In the genomic region with DNA sequence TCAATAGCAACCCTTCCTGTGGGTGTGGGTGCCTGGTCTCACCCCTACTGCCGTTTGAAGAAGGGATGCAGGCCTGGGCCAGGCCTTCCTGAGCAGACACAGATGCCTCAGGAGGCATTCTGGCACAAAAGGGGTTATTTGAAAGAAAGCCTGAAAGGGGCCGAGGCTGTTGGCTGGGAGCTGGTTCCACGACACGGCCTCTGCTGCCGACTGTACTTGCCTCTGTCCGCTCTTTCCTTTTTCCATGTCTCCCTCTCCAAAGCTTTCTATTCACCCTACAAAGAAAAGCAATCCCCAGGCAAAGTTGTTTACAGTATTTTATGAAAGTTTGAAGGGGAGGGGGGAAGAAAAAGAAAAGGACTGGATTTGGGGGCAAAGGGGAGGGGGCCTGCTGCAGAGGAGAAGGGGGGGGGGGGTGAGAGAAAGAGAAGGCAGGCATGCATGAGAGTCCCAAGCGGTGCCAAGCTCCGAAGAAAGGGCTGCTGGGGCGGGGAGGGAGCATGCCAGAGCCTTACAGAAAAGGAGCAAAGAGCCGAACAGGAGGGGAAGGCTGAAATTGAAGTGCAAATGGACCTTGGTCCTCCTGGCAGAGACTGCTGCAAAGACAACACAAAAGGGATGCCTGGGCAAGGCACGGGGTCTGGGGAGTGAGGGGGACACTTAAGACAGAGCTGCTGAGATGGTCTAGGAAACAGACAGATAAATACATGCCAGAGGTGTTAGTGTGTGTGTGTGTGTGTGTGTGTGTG, we compare ENCODE assay signal across 9 mouse cellular contexts.
DNase-seq lines count a peak whose midpoint lies in the region; ATAC-seq and TF ChIP-seq lines count a peak whose summit lies in the region.
"Had no signal": no experiment of that assay in that cellular context is flagged by ENCODE, and none has a peak within 500 bp of the region (broad histone marks: within the 10 kb centered on the region; RNA-seq: fewer than 3 reads in every experiment).

No protein-coding gene starts in this region.

- no peak for TF ChIP-seq CTCF in gastrocnemius, adult 2 months (IDR thresholded peaks at IDR 0.05)
- TF ChIP-seq CTCF in brain, embryonic 14.5 days (IDR thresholded peaks at IDR 0.05; ENCODE audit: borderline replicate concordance, extremely low read depth, insufficient read depth, insufficient read length), result no peak
- TF ChIP-seq CTCF in forebrain, postnatal 0 days (IDR thresholded peaks at IDR 0.05; ENCODE audit: low read depth), result no peak

- 10% methylated on average over 11 of the region's 11 CpGs for WGBS in forebrain, postnatal 0 days
- WGBS in stomach, embryonic 14.5 days, result 17% methylated on average over 11 of the region's 11 CpGs

- intact Hi-C loops in gastrocnemius, adult 2 months (cut with DNase I), result no loop called here

- no peaks in the 10 kb centered on the region for H3K9me3 ChIP-seq in forebrain, postnatal 0 days (ENCODE audit: low read length)
- no peaks in the 10 kb centered on the region for H3K9me3 ChIP-seq in stomach, embryonic 14.5 days (ENCODE audit: control insufficient read depth, low read depth, low read length)

- H3K9ac ChIP-seq in forebrain, postnatal 0 days, result 0 out of 2 replicates have a peak overlapping the region, but pooled peaks have one; percentile 38
- H3K9ac ChIP-seq in stomach, embryonic 14.5 days (replicated peaks; ENCODE audit: low read depth, low read length), result no peak overlapping the region
- H3K9ac ChIP-seq: liver, embryonic 14.5 days had no signal

- peak overlapping the region; percentile 25; the same call in 1 of the 2 replicates for H3K4me3 ChIP-seq in gastrocnemius, adult 2 months
- H3K4me3 ChIP-seq in forebrain, postnatal 0 days (ENCODE audit: low read depth, low read length), result no peak overlapping the region
- H3K4me3 ChIP-seq in stomach, embryonic 14.5 days (ENCODE audit: low read depth, low read length), result no peak overlapping the region

- peaks cover 10% of the 10 kb centered on the region; the same call in 1 of the 2 replicates for H3K4me1 ChIP-seq in forebrain, postnatal 0 days (ENCODE audit: insufficient read depth)
- H3K4me1 ChIP-seq in stomach, embryonic 14.5 days (ENCODE audit: control insufficient read depth, insufficient read depth, low read length), result peaks cover 28% of the 10 kb centered on the region; the same call in 1 of the 2 replicates

- no peak for TF ChIP-seq POLR2A in brain, embryonic 14.5 days (IDR thresholded peaks at IDR 0.05; ENCODE audit: borderline replicate concordance, extremely low read depth, insufficient read depth, insufficient read length, poor library complexity, severe bottlenecking)

- peak; percentile 82 for ATAC-seq in forebrain, postnatal 0 days
- ATAC-seq in stomach, embryonic 14.5 days (ENCODE audit: insufficient number of reproducible peaks, insufficient read depth, low FRiP score, low read depth), result no peak

- DNase-seq in gastrocnemius, adult 2 months, result peak; percentile 35
- no peak for DNase-seq in gastrocnemius, postnatal 10 days
- DNase-seq in brain, embryonic 14.5 days (ENCODE audit: low read depth), result peak; percentile 97
- DNase-seq in forebrain, postnatal 0 days, result peak; percentile 75
- DNase-seq in kidney, postnatal 10 days, result peak; percentile 42
- DNase-seq in adrenal gland, adult 8-10 months, result no peak
- no peak for DNase-seq in urinary bladder, postnatal 10 days (ENCODE audit: low spot score)

- H3K36me3 ChIP-seq in forebrain, postnatal 0 days (ENCODE audit: insufficient read depth), result no peaks in the 10 kb centered on the region
- no peaks in the 10 kb centered on the region for H3K36me3 ChIP-seq in stomach, embryonic 14.5 days (ENCODE audit: control insufficient read depth, insufficient read depth, low read length)

- H3K27me3 ChIP-seq in forebrain, postnatal 0 days (ENCODE audit: insufficient read depth, low read length), result 0 out of 2 replicates have a peak, but pooled peaks cover 4% of the 10 kb centered on the region
- no peaks in the 10 kb centered on the region for H3K27me3 ChIP-seq in stomach, embryonic 14.5 days (ENCODE audit: control insufficient read depth, insufficient read depth, low read length)

- peak overlapping the region; percentile 78 for H3K27ac ChIP-seq in gastrocnemius, adult 2 months
- H3K27ac ChIP-seq in forebrain, postnatal 0 days (ENCODE audit: low read depth, low read length), result peak overlapping the region; percentile 85
- H3K27ac ChIP-seq in stomach, embryonic 14.5 days (ENCODE audit: low read length), result peak overlapping the region; percentile 83; the same call in 1 of the 2 replicates
- H3K27ac ChIP-seq: liver, embryonic 14.5 days had no signal

- peak overlapping the region; percentile 16 for H3K4me2 ChIP-seq in forebrain, postnatal 0 days (ENCODE audit: low read depth)
- peak overlapping the region; percentile 19; the same call in 1 of the 2 replicates for H3K4me2 ChIP-seq in stomach, embryonic 14.5 days (replicated peaks; ENCODE audit: low read depth, low read length)

Comparison
In these comparisons a context has a peak if more than half of its experiments do, and no peak if none do; other contexts are left out.
1. DNase-seq: peak in gastrocnemius, adult 2 months (single experiment), brain, embryonic 14.5 days (single experiment), forebrain, postnatal 0 days (single experiment) and kidney, postnatal 10 days (single experiment); none in gastrocnemius, postnatal 10 days (single experiment), adrenal gland, adult 8-10 months (single experiment) and urinary bladder, postnatal 10 days (single experiment).
2. Peak in every context shown above with its lines, with median percentiles within 50 percentile points of each other: H3K27ac ChIP-seq.